Mouse (Mus musculus): ENCODE measurements at regions not wholly inside any gene's neighbourhood (a gene's known extent, or its start where the extent isn't known, plus 50 kb on each side); places are given as distances from the start of the nearest gene placed in this dataset.

DNA sequence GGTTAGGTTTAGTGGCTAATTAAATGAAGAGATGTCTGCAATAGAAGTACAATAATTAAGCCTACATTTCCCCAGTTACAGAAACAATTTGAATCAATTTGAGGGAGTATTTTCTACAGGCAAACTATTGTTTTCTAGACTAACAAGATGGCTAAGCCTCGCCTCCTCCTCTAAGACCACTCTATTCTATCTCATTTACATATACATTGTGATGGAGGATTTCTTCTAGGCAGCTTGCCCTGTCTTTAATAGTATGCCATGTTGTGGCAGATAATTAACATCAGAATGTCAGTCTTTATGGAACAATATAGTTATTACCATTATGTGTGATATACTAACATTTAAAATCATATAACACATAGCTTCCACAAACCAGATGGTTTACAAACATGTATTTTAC, 152.3 kb upstream of the Ptbp2 start:
- Histone ChIP-seq H3K4me2 (no peak overlapping the region), H3K9me3 (no peaks in the 10 kb centered on the region), H3K4me1 (replicated peaks) (peaks cover 7% of the 10 kb centered on the region; the same call in 1 of the 2 replicates), H3K27ac (no peak overlapping the region), H3K36me3 (no peaks in the 10 kb centered on the region), H3K9ac (replicated peaks) (no peak overlapping the region), H3K27me3 (no peaks in the 10 kb centered on the region), H3K4me3 (replicated peaks) (no peak overlapping the region)
- ATAC-seq (ENCODE audit: insufficient number of reproducible peaks, insufficient read depth, low FRiP score, low TSS enrichment, low read depth): no peak
- WGBS: 82% methylated on average over 1 of the region's 1 CpGs

DNA sequence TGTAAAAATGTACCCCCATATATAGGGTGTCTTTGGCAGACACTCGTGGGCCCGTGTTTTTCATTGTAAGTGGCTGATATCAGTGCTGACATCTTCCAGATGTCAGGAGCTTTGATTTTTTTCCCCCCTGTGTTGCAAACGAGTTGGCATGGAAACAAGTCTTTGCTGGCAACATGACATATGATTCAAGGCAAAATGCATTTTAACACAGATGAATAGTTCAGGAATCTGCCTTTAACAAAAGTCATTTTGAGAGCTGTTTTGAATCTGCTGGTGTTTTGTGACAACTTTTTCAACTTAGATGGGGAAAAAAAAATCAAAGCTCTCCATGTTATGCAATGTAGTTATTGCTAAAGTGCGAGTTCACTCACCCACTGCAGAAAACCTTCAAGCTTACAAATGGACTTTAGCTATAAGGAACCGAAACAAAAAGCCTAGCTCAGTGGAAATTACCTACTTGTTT, 148.8 kb upstream of the Ptbp2 start:
- no peak for ATAC-seq (ENCODE audit: insufficient number of reproducible peaks, insufficient read depth, low FRiP score, low TSS enrichment, low read depth)
- no peaks in the 10 kb centered on the region for H3K36me3 ChIP-seq
- H3K9me3 ChIP-seq: no peaks in the 10 kb centered on the region
- no peak overlapping the region for H3K4me2 ChIP-seq
- no peaks in the 10 kb centered on the region for H3K27me3 ChIP-seq
- no peak overlapping the region for H3K4me3 ChIP-seq (replicated peaks)
- H3K27ac ChIP-seq: peak overlapping the region; percentile 29; the same call in 1 of the 2 replicates
- peaks cover under 1% of the 10 kb centered on the region; the same call in 1 of the 2 replicates for H3K4me1 ChIP-seq (replicated peaks)
- WGBS: 29% methylated on average over 5 of the region's 5 CpGs
- H3K9ac ChIP-seq (replicated peaks): no peak overlapping the region

DNA sequence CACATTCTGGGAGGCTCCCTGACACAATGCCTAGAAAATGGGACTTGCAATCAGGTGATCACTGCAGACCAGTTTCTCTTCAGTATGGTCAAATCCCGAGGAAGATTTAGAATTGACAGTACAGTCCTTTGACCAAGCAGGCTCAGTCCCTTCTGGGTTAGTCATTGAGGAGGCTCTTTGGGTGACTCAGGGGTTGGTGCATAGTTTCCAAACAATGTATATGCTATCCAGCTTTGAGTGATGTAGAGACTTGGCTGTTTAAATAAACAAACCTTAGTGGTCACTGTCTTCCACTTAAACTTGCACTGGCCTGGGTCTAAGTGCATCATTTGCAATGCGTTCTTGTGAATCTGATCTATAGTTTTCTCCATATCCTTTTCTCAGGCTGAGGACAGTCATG, 144.0 kb upstream of the Ptbp2 start:
- Histone ChIP-seq H3K9ac (replicated peaks) (no peak overlapping the region), H3K4me1 (replicated peaks) (no peaks in the 10 kb centered on the region), H3K9me3 (no peaks in the 10 kb centered on the region), H3K27ac (no peak overlapping the region), H3K4me2 (no peak overlapping the region), H3K27me3 (no peaks in the 10 kb centered on the region), H3K4me3 (replicated peaks) (no peak overlapping the region), H3K36me3 (no peaks in the 10 kb centered on the region)
- WGBS: 91% methylated on average over 2 of the region's 2 CpGs
- ATAC-seq (ENCODE audit: insufficient number of reproducible peaks, insufficient read depth, low FRiP score, low TSS enrichment, low read depth): no peak

DNA sequence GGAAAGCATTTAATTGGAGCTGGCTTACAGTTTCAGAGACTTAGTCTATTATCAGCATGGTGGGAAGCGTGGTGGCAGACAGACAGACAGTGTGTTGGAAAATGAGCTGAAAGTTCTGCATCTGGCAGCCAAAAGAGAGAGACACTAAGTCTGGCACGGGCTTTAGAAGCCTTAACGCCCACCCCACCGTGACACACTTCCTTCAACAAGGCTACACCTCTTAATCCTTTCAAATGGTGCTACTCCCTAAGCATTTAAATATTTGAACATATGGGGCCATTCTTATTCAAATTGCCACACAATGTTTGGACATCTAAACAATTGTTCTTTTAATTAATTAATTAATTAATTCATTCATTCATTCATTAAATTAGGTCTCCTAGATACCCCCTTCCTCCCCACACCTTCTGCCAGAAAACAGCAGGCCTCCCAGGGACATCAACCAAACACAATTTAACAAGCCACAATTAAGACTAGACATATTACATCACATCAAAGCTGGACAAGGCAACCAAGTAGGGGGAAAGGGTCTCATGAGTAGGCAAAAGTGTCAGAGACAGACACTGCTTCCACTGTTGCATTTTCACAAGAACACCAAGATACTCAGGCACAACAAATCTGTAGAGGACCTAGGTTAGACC, 135.4 kb upstream of the Ptbp2 start:
- H3K4me3 ChIP-seq (replicated peaks): no peak overlapping the region
- no peaks in the 10 kb centered on the region for H3K36me3 ChIP-seq
- no peak overlapping the region for H3K27ac ChIP-seq
- ATAC-seq (ENCODE audit: insufficient number of reproducible peaks, insufficient read depth, low FRiP score, low TSS enrichment, low read depth): no peak
- 0 out of 2 replicates have a peak, but pooled peaks cover 3% of the 10 kb centered on the region for H3K4me1 ChIP-seq (replicated peaks)
- H3K27me3 ChIP-seq: no peaks in the 10 kb centered on the region
- H3K9me3 ChIP-seq: no peaks in the 10 kb centered on the region
- no peak overlapping the region for H3K9ac ChIP-seq (replicated peaks)
- 67% methylated on average over 4 of the region's 4 CpGs for WGBS
- no peak overlapping the region for H3K4me2 ChIP-seq

DNA sequence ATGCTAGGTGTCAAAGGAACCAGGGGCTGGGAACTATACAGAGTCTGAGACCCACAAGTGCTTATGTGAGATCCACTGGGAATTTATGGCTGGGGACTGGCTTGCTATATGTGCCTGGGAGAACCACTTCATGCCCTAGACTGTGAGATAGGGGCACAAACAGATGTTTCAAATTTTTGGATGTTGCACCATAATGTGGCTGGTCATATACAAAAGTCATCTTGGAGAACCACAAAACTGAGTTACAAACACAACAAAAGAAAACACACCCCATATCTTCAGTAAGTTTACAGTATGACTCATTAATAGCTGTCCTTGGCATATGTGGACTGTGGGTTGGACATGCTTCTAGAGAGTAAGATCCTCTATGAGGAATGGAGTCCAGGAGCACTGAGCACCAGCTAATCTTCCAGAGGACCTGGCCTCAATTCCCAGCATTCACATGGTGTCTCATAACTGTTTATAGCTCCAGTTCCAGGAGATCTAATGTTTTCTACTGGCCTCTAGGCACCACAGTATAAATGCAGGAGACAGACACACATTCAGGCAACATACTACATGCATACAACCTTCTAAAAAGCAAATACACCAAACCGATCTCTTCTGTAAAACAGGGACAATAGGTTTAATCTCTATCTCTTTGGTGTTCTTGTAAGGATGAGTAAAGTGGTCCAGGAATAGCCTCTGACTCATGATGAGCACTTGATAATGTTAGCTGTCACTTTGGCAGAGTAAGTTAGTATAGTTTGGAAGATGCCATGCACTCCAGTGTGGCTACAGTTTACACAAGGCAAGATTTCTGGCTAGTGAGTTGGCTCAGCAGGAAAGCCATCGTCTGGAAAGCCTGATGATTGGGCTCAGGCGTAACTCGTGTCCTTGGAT, 132.0 kb upstream of the Ptbp2 start:
- no peak overlapping the region for H3K9ac ChIP-seq (replicated peaks)
- peaks cover 6% of the 10 kb centered on the region; the same call in 1 of the 2 replicates for H3K4me1 ChIP-seq (replicated peaks)
- H3K36me3 ChIP-seq: no peaks in the 10 kb centered on the region
- no peak overlapping the region for H3K27ac ChIP-seq
- H3K4me2 ChIP-seq: no peak overlapping the region
- WGBS: 43% methylated on average over 4 of the region's 4 CpGs
- H3K9me3 ChIP-seq: no peaks in the 10 kb centered on the region
- H3K27me3 ChIP-seq: no peaks in the 10 kb centered on the region
- ATAC-seq (ENCODE audit: insufficient number of reproducible peaks, insufficient read depth, low FRiP score, low TSS enrichment, low read depth): no peak
- H3K4me3 ChIP-seq (replicated peaks): no peak overlapping the region

DNA sequence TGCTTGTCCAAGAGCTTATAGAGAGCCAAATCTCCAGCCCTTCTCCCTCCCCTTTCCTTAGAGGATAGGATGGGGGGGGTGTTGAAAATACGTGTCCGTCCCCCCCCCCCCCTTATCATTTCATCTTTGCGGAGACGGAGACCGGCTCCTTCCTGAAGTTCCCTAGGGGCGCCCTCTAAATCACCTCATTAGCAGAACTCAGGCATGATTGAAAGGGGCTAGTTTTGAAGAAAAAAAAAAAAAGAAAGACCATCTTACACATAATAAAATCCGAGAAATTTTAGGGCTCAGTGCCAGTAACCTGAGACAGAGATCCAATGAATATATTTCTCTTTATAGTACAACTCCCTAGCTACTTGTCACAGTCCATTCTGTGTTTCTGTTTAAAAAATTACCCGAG, 127.3 kb upstream of the Ptbp2 start:
- Histone ChIP-seq H3K4me1 (replicated peaks) (peaks cover 7% of the 10 kb centered on the region; the same call in 1 of the 2 replicates), H3K9me3 (no peaks in the 10 kb centered on the region), H3K27me3 (no peaks in the 10 kb centered on the region), H3K9ac (replicated peaks) (no peak overlapping the region), H3K27ac (no peak overlapping the region), H3K4me3 (replicated peaks) (no peak overlapping the region), H3K4me2 (0 out of 2 replicates have a peak overlapping the region, but pooled peaks have one; percentile 13), H3K36me3 (no peaks in the 10 kb centered on the region)
- 11% methylated on average over 8 of the region's 8 CpGs for WGBS
- ATAC-seq (ENCODE audit: insufficient number of reproducible peaks, insufficient read depth, low FRiP score, low TSS enrichment, low read depth): 0 out of 2 replicates have a peak, but pooled peaks have one; percentile 54

DNA sequence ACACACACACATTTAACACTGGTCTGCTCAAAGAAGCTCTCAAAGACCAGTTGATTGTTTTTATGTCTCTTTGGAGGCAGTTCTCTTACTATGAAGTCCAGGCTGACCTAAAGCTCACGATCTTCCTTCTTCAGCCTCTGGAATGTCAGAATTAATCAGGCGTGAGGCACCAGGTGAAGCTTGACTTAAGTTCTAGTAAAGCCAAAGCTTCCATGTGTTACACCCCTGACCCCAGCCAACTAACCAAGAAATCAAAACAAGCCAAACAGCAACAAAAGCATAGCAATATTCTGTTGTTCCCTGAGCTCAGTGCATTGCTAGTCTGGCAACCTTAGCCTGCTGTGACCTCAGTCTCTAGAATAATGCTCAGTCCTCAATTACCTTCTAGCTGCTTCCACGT, 120.0 kb upstream of the Ptbp2 start:
- ATAC-seq (ENCODE audit: insufficient number of reproducible peaks, insufficient read depth, low FRiP score, low TSS enrichment, low read depth): no peak
- WGBS: 69% methylated on average over 3 of the region's 3 CpGs

DNA sequence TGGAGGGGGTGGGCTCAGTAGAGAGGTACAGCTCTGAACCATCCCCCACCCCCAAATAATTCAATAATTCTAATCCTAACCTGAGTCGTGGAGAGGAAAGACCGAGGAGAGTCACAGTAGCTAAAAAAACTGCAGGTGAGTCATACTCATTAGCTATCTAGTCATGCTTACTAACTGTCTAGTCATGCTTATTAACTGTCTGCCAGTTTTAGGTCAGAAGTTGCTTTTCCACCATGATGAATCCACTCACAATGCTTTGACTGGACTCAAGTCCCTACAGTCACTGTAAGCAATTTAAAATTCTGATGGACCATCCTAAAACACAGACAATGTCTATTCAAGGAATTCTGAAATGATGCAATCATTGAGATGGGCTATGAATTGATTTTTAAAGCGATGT, 110.9 kb upstream of the Ptbp2 start:
- 91% methylated on average over 3 of the region's 3 CpGs for WGBS
- Histone ChIP-seq H3K27me3 (no peaks in the 10 kb centered on the region), H3K36me3 (no peaks in the 10 kb centered on the region), H3K9ac (replicated peaks) (no peak overlapping the region), H3K9me3 (no peaks in the 10 kb centered on the region), H3K4me1 (replicated peaks) (peaks cover 12% of the 10 kb centered on the region), H3K4me3 (replicated peaks) (no peak overlapping the region), H3K4me2 (no peak overlapping the region), H3K27ac (no peak overlapping the region)
- no peak for ATAC-seq (ENCODE audit: insufficient number of reproducible peaks, insufficient read depth, low FRiP score, low TSS enrichment, low read depth)

More for the DNA sequence above, 120.0 kb upstream of the Ptbp2 start:
- Histone ChIP-seq H3K9ac (replicated peaks) (no peak overlapping the region), H3K9me3 (no peaks in the 10 kb centered on the region), H3K4me1 (replicated peaks) (no peaks in the 10 kb centered on the region), H3K27ac (no peak overlapping the region), H3K36me3 (no peaks in the 10 kb centered on the region), H3K4me2 (no peak overlapping the region), H3K4me3 (replicated peaks) (no peak overlapping the region), H3K27me3 (no peaks in the 10 kb centered on the region)

DNA sequence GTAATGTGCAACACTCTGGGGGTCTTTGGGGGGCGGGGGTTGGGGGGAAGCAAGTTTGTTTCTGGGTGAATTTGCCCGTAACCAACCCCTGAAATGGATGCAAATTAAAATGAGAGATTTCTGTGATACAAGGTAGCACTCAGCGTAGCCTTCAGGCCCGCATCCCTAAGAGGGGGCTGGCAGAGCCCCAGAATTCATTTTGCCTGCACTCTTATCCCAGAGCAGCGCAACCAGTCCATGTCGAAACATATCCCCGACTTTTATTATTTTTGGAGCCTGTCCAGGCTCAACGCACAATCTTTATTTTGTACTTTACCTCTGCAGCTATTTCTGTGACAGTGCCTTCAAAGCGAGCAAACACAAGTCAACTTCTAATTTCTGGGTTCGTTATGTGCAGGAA, 109.8 kb upstream of the Ptbp2 start:
- Histone ChIP-seq H3K36me3 (no peaks in the 10 kb centered on the region), H3K27ac (no peak overlapping the region), H3K9ac (replicated peaks) (no peak overlapping the region), H3K4me3 (replicated peaks) (peak overlapping the region; percentile 30), H3K9me3 (no peaks in the 10 kb centered on the region), H3K27me3 (no peaks in the 10 kb centered on the region), H3K4me1 (replicated peaks) (peaks cover 12% of the 10 kb centered on the region), H3K4me2 (peak overlapping the region; percentile 56)
- 40% methylated on average over 10 of the region's 10 CpGs for WGBS
- no peak for ATAC-seq (ENCODE audit: insufficient number of reproducible peaks, insufficient read depth, low FRiP score, low TSS enrichment, low read depth)

DNA sequence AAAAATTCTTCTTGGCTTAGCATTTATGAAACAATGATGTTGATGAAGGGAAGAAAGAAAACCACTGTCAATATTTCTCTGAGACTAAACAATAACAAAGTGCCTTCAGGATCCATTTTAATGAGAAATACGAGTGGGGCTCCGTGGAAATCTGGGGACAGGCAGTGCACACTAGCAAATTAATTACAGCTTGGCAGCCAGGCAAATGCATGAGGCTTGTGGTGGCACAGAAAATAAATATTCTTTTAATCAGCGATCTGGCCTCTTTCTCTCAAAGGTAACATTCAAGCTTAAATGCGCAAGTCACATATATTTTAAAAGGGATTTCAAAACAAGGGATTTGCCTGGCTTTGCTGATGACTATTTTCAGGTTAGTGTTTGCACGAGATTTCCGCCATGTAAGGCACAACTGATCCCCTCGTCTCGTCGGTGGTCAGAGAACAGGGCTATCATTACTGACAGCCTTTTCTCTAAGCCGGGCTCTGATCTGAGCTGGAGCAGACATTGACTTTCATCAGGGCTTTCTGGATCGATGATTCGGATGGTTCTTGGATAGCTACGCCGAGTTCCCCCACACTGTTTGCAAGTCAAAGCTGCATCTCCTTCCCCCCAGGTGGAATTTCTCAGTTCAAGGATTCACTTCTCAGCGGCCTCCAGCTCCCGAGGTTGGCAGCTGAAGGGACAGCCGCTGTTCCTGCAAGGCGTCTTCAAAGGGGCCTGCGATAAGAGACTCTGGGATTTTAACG, 109.1 kb upstream of the Ptbp2 start:
- ATAC-seq (ENCODE audit: insufficient number of reproducible peaks, insufficient read depth, low FRiP score, low TSS enrichment, low read depth): no peak
- 10% methylated on average over 20 of the region's 20 CpGs for WGBS
- no peak overlapping the region for H3K27ac ChIP-seq

More for the DNA sequence above, 109.1 kb upstream of the Ptbp2 start:
- Histone ChIP-seq H3K9me3 (no peaks in the 10 kb centered on the region), H3K4me3 (replicated peaks) (peak overlapping the region; percentile 30), H3K27me3 (no peaks in the 10 kb centered on the region), H3K4me2 (peak overlapping the region; percentile 56), H3K9ac (replicated peaks) (peak overlapping the region; percentile 37; the same call in 1 of the 2 replicates), H3K36me3 (no peaks in the 10 kb centered on the region), H3K4me1 (replicated peaks) (peaks cover 12% of the 10 kb centered on the region)

Data from limb, embryonic 12.5 days (tissue).